Mouse (Mus musculus): ENCODE results near the gene Podxl.

GRCm38 (mm10) chr6:31568070-31568595 is 4.4 kb upstream of the Podxl start:
- TF ChIP-seq CTCF (IDR thresholded peaks at IDR 0.05; ENCODE audit: control insufficient read depth, insufficient read depth, insufficient replicate concordance, low read depth, low read length) (no peak), POLR2A (IDR thresholded peaks at IDR 0.05; ENCODE audit: control insufficient read depth, low read depth, low read length) (no peak)
